Mouse (Mus musculus): ENCODE measurements at regions not wholly inside any gene's neighbourhood (a gene's known extent, or its start where the extent isn't known, plus 50 kb on each side); places are given as distances from the start of the nearest gene placed in this dataset.

DNA sequence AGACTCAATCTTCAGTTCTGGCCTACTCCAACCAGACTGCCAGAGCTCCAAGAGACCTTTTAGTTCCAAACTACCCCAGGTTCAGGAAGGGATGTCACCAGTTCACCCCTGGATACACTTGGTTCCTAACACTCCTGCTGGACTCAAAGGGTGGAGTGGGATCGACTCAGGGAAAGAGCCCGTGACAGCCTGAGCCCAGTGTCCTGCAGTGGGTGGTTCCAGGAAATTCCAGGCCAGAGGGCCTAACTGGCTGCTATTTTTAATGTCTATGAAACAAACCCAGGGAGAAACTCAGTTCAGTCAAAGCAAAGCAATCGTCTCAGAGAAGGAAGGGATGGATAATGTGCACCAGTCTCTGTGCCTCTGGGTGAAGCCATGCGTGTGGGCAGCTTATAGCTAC is 124.3 kb upstream of the Foxa2 start:
- no peak overlapping the region for H3K27ac ChIP-seq (ENCODE audit: control insufficient read depth, low read depth, low read length)
- H3K9me3 ChIP-seq (replicated peaks; ENCODE audit: insufficient read depth, low read length): no peaks in the 10 kb centered on the region
- H3K27me3 ChIP-seq (ENCODE audit: control insufficient read depth in 1 of 2, insufficient read depth in 2 of 2, low read length in 2 of 2): no peaks in the 10 kb centered on the region
- DNase-seq (ENCODE audit: low read depth, low spot score): no peak
- no peaks in the 10 kb centered on the region for H3K36me3 ChIP-seq (ENCODE audit: control insufficient read depth in 1 of 2, insufficient read depth in 2 of 2, low read length in 2 of 2)
- no peaks in the 10 kb centered on the region for H3K79me2 ChIP-seq (ENCODE audit: control insufficient read depth, insufficient read depth, low read length, poor library complexity)
- no peak overlapping the region for H3K9ac ChIP-seq (ENCODE audit: control insufficient read depth, low read depth, low read length, poor library complexity, severe bottlenecking)
- TF ChIP-seq SMC3 (IDR thresholded peaks at IDR 0.05; ENCODE audit: low read depth, low read length) (no peak), ETS1 (IDR thresholded peaks at IDR 0.05; ENCODE audit: low read depth, low read length) (no peak), POLR2A (IDR thresholded peaks at IDR 0.05; ENCODE audit: control insufficient read depth in 1 of 2, insufficient read depth in 1 of 2, low read depth in 1 of 2, low read length in 2 of 2, poor library complexity in 1 of 2) (no peak), ELF1 (IDR thresholded peaks at IDR 0.05; ENCODE audit: low read depth, low read length) (no peak), NELFE (IDR thresholded peaks at IDR 0.05; ENCODE audit: low read depth, low read length) (no peak), MXI1 (IDR thresholded peaks at IDR 0.05; ENCODE audit: low read depth, low read length) (no peak), MAZ (IDR thresholded peaks at IDR 0.05; ENCODE audit: low read depth, low read length) (no peak), USF1 (IDR thresholded peaks at IDR 0.05; ENCODE audit: low read depth, low read length) (no peak), BHLHE40 (IDR thresholded peaks at IDR 0.05; ENCODE audit: borderline replicate concordance, low read depth, low read length) (no peak), SIN3A (IDR thresholded peaks at IDR 0.05; ENCODE audit: low read length) (no peak), TAL1 (IDR thresholded peaks at IDR 0.05; ENCODE audit: low read length) (no peak), HCFC1 (IDR thresholded peaks at IDR 0.05; ENCODE audit: low read depth, low read length) (no peak)
- no peak overlapping the region for H3K4me3 ChIP-seq (ENCODE audit: control insufficient read depth in 1 of 2, insufficient read depth in 1 of 2, low read depth in 2 of 2, low read length in 2 of 2)
- no peaks in the 10 kb centered on the region for H3K4me1 ChIP-seq (ENCODE audit: control insufficient read depth in 1 of 2, insufficient read depth in 2 of 2, low read length in 2 of 2)

DNA sequence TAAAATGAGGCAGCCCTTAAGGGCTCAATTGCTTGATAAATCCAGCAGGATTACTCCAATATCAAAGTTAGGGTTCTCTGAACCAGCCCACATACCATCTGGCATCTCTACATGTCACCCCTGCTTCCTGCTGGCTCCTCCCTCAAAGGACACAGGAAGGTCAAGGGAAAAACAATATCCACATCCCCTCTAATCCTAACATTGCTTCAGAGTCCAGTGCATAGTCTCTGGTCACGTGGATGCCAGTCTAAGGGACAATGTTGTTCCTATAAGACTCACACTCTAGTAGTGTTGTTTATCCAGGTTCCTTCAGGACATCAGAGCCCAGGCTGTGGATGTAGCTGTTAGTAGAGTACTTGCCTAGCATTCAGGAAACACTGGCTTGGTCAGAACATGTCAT is 124.9 kb upstream of the Foxa2 start:
- TF ChIP-seq CTCF (IDR thresholded peaks at IDR 0.05 in 2 of 3, conservative IDR thresholded peaks at IDR 0.05 in 1 of 3; ENCODE audit: control insufficient read depth in 1 of 3, insufficient read depth in 1 of 3, low read depth in 2 of 3, low read length in 3 of 3, poor library complexity in 1 of 3, severe bottlenecking in 1 of 3): no peak
- TF ChIP-seq MYB (IDR thresholded peaks at IDR 0.05; ENCODE audit: low read depth, low read length): no peak
- TF ChIP-seq TBP (IDR thresholded peaks at IDR 0.05; ENCODE audit: low read depth, low read length): no peak
- TF ChIP-seq CHD2 (IDR thresholded peaks at IDR 0.05; ENCODE audit: low read length): no peak
- no peak for TF ChIP-seq MAZ (IDR thresholded peaks at IDR 0.05; ENCODE audit: low read depth, low read length)
- H3K4me3 ChIP-seq (ENCODE audit: control insufficient read depth in 1 of 2, insufficient read depth in 1 of 2, low read depth in 2 of 2, low read length in 2 of 2): no peak overlapping the region
- no peaks in the 10 kb centered on the region for H3K36me3 ChIP-seq (ENCODE audit: control insufficient read depth in 1 of 2, insufficient read depth in 2 of 2, low read length in 2 of 2)
- H3K79me2 ChIP-seq (ENCODE audit: control insufficient read depth, insufficient read depth, low read length, poor library complexity): no peaks in the 10 kb centered on the region
- H3K27ac ChIP-seq (ENCODE audit: control insufficient read depth, low read depth, low read length): no peak overlapping the region
- no peaks in the 10 kb centered on the region for H3K27me3 ChIP-seq (ENCODE audit: control insufficient read depth in 1 of 2, insufficient read depth in 2 of 2, low read length in 2 of 2)
- no peaks in the 10 kb centered on the region for H3K4me1 ChIP-seq (ENCODE audit: control insufficient read depth in 1 of 2, insufficient read depth in 2 of 2, low read length in 2 of 2)
- no peak for DNase-seq (ENCODE audit: low read depth, low spot score)
- H3K9me3 ChIP-seq (replicated peaks; ENCODE audit: insufficient read depth, low read length): no peaks in the 10 kb centered on the region
- H3K9ac ChIP-seq (ENCODE audit: control insufficient read depth, low read depth, low read length, poor library complexity, severe bottlenecking): no peak overlapping the region

DNA sequence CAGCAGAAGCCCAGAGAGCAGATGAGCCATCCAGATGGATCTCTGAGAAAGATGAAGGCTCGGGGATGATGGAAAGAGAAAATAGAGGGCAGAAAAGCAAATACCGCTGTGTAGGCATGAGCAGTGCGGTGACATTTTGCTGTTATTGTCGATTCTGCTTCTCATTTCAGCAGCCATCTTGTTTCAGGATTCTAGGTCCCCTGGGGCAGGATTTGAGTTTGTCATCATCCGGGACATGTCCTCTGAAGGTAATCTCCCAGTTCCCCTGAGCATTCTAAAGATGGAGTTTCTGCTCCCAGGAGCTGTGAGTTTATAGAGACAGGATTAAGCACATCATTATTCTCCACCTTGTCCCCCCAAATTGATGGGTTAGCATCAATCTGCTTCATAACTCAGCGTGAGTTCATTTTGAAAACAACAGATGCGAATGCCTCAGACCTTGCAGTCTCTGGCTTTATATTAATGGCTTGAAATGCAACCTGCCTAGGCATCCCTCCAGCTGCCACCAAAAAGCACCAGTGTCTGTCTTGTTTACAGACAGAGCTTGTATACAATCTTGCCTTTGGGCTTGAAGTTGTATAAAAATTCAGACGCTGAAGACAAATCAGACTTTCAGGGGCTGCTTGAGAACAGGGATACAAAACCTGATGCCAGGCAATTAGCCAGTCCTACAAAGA is 128.6 kb upstream of the Foxa2 start:
- no peaks in the 10 kb centered on the region for H3K36me3 ChIP-seq (ENCODE audit: control insufficient read depth in 1 of 2, insufficient read depth in 2 of 2, low read length in 2 of 2)
- H3K4me3 ChIP-seq (ENCODE audit: control insufficient read depth in 1 of 2, insufficient read depth in 1 of 2, low read depth in 2 of 2, low read length in 2 of 2): no peak overlapping the region
- H3K4me1 ChIP-seq (ENCODE audit: control insufficient read depth in 1 of 2, insufficient read depth in 2 of 2, low read length in 2 of 2): no peaks in the 10 kb centered on the region
- TF ChIP-seq E2F4 (IDR thresholded peaks at IDR 0.05; ENCODE audit: borderline replicate concordance, low read depth, low read length) (no peak), ZC3H11A (IDR thresholded peaks at IDR 0.05; ENCODE audit: low read depth, low read length) (no peak), MAZ (IDR thresholded peaks at IDR 0.05; ENCODE audit: low read depth, low read length) (no peak), EP300 (IDR thresholded peaks at IDR 0.05; ENCODE audit: low read depth in 1 of 2, low read length in 2 of 2) (no peak), HCFC1 (IDR thresholded peaks at IDR 0.05; ENCODE audit: low read depth, low read length) (no peak), ZKSCAN1 (IDR thresholded peaks at IDR 0.05; ENCODE audit: low read depth, low read length) (no peak), RAD21 (IDR thresholded peaks at IDR 0.05; ENCODE audit: low read depth, low read length) (no peak), KAT2A (conservative IDR thresholded peaks at IDR 0.05; ENCODE audit: low read depth, low read length) (no peak), MYC (IDR thresholded peaks at IDR 0.05; ENCODE audit: low read depth, low read length) (no peak), SMC3 (IDR thresholded peaks at IDR 0.05; ENCODE audit: low read depth, low read length) (no peak), CHD2 (IDR thresholded peaks at IDR 0.05; ENCODE audit: low read length) (no peak), GATA1 (IDR thresholded peaks at IDR 0.05; ENCODE audit: low read depth, low read length) (no peak), CHD1 (IDR thresholded peaks at IDR 0.05; ENCODE audit: low read depth, low read length) (no peak), USF1 (IDR thresholded peaks at IDR 0.05; ENCODE audit: low read depth, low read length) (no peak), MXI1 (IDR thresholded peaks at IDR 0.05; ENCODE audit: low read depth, low read length) (no peak), NELFE (IDR thresholded peaks at IDR 0.05; ENCODE audit: low read depth, low read length) (no peak)
- DNase-seq (ENCODE audit: low read depth, low spot score): no peak
- H3K79me2 ChIP-seq (ENCODE audit: control insufficient read depth, insufficient read depth, low read length, poor library complexity): no peaks in the 10 kb centered on the region
- H3K9ac ChIP-seq (ENCODE audit: control insufficient read depth, low read depth, low read length, poor library complexity, severe bottlenecking): no peak overlapping the region
- no peaks in the 10 kb centered on the region for H3K27me3 ChIP-seq (ENCODE audit: control insufficient read depth in 1 of 2, insufficient read depth in 2 of 2, low read length in 2 of 2)
- H3K9me3 ChIP-seq (replicated peaks; ENCODE audit: insufficient read depth, low read length): no peaks in the 10 kb centered on the region
- H3K27ac ChIP-seq (ENCODE audit: control insufficient read depth, low read depth, low read length): no peak overlapping the region
